In genomic region chr11:113807086-113807485, GRCm38 (mm10) we compare ENCODE assay signal across 10 mouse cellular contexts. TPM values are rescaled to one million over a fixed set of nuclear protein-coding genes. Genes with fewer than 3 reads are reported as not detected.
DNase-seq lines count a peak whose midpoint lies in the region; ATAC-seq and TF ChIP-seq lines count a peak whose summit lies in the region.
"Had no signal": no experiment of that assay in that cellular context is flagged by ENCODE, and none has a peak within 500 bp of the region (broad histone marks: within the 10 kb centered on the region; RNA-seq: fewer than 3 reads in every experiment).

No protein-coding gene starts in this region.

- TF ChIP-seq CTCF in liver, embryonic 14.5 days (IDR thresholded peaks at IDR 0.05; ENCODE audit: low read depth), result no peak

- intact Hi-C loops in heart, postnatal 25 days (cut with DNase I), result no loop called here
- intact Hi-C loops in left cerebral cortex, postnatal 25 days (cut with DNase I), result loop anchor here (2.0 kb wide), 1 partner anchor 56 kb away; the partner anchor contains the start of gene Cdc42ep4

- ATAC-seq in liver, embryonic 14.5 days (ENCODE audit: insufficient read depth), result peak; percentile 24
- ATAC-seq: Patski had no signal

- 26% methylated on average over 9 of the region's 9 CpGs for whole genome bisulfite sequencing in liver, embryonic 14.5 days (ENCODE audit: insufficient replicate concordance)

- no peak overlapping the region for H3K9ac ChIP-seq in liver, embryonic 14.5 days (replicated peaks)

- H3K27ac ChIP-seq in liver, embryonic 14.5 days, result no peak overlapping the region

- no peak overlapping the region for H3K4me2 ChIP-seq in liver, embryonic 14.5 days (ENCODE audit: low read depth)

- no peaks in the 10 kb centered on the region for H3K36me3 ChIP-seq in liver, embryonic 14.5 days (replicated peaks; ENCODE audit: control insufficient read depth, insufficient read depth, low read depth)

- H3K4me3 ChIP-seq in liver, embryonic 14.5 days (ENCODE audit: insufficient read depth in 1 of 2, low read depth in 2 of 2, low read length in 2 of 2), result no peak overlapping the region
- H3K4me3 ChIP-seq: megakaryocyte, embryonic 14.5 days had no signal

- no peaks in the 10 kb centered on the region for H3K9me3 ChIP-seq in liver, embryonic 14.5 days (ENCODE audit: control insufficient read depth, low read length)

- peaks cover 0 to 5% of the 10 kb centered on the region in 2 experiments; a peak in 1 of 4 replicates for H3K4me1 ChIP-seq in liver, embryonic 14.5 days (replicated peaks; ENCODE audit: control insufficient read depth in 2 of 2, insufficient read depth in 2 of 2, low read length in 1 of 2)

- no peak for TF ChIP-seq EP300 in liver, embryonic 14.5 days (IDR thresholded peaks at IDR 0.05; ENCODE audit: low read depth)

- peaks cover 12% of the 10 kb centered on the region for H3K27me3 ChIP-seq in liver, embryonic 14.5 days (ENCODE audit: control insufficient read depth, insufficient read depth, low read length)
- H3K27me3 ChIP-seq: Patski had no signal

- peak; percentile 25 for DNase-seq in ovary, postnatal 14 days (ENCODE audit: low spot score)
- DNase-seq in ovary, adult 18-20 months (ENCODE audit: low spot score), result no peak
- peak; percentile 74 for DNase-seq in heart, postnatal 25 days (ENCODE audit: low spot score)
- DNase-seq in liver, embryonic 14.5 days (ENCODE audit: low read depth in 3 of 3, low spot score in 3 of 3), result no peak
- peak; percentile 39 for DNase-seq in skeletal muscle tissue, adult 2 months (ENCODE audit: low read depth, low spot score)
- no peak for DNase-seq in T-cell, adult 2 months (ENCODE audit: low spot score)
- no peak for DNase-seq in natural killer cell, adult 2 months (ENCODE audit: low spot score in 2 of 2)
- no peak for DNase-seq in left cerebral cortex, postnatal 25 days (ENCODE audit: low spot score in 2 of 2)

RNA-seq across cellular contexts. Expression of gene Cdc42ep4, which starts 55.4 kb away (rescaled TPM):
- total RNA-seq in heart, postnatal 25 days (2021), result 10 to 100 TPM; 12.5 to 17.7 TPM
- 8.7 and 9.0 TPM in 2 replicates for polyA plus RNA-seq in liver, embryonic 14.5 days (2012; rRNA removed)
- polyA plus RNA-seq in liver, embryonic 14.5 days (2014; fragmentation: Nextera tagmentation; extraction: Ambion mirVana), result 10.0 and 10.7 TPM in 2 replicates
- 10 to 100 TPM; 26.7 to 31.7 TPM for total RNA-seq in left cerebral cortex, postnatal 25 days (2021)

Comparison
In these comparisons a context has a peak if more than half of its experiments do, and no peak if none do; other contexts are left out.
1. DNase-seq: peak in ovary, postnatal 14 days (single experiment), heart, postnatal 25 days (single experiment) and skeletal muscle tissue, adult 2 months (single experiment); none in ovary, adult 18-20 months (single experiment), liver, embryonic 14.5 days (0 of 3), T-cell, adult 2 months (single experiment), natural killer cell, adult 2 months (0 of 2) and left cerebral cortex, postnatal 25 days (0 of 2).